Mouse (Mus musculus): ENCODE measurements around the gene Gm43302. TPM values are rescaled to one million over a fixed set of nuclear protein-coding genes. Genes with fewer than 3 reads are reported as not detected.
"Not testable (repeated sequence)": the region's sequence is repeated elsewhere in the genome, so short reads cannot be mapped to it uniquely, and the experiment has no call there.

Gene Gm43302
- polyA plus RNA-seq, 1 experiment from 2014 or later, result not detected

- H3K79me2 ChIP-seq (ENCODE audit: inconsistent target); H3K36me3 ChIP-seq (ENCODE audit: inconsistent target); H3K27ac ChIP-seq; H3K4me3 ChIP-seq (ENCODE audit: inconsistent target): not testable (repeated sequence)
- 0% methylated on average over 3 of the region's 3 CpGs for WGBS (ENCODE audit: missing documents)
Measured at GRCm38 (mm10) chr5:105244741-105245140, 48.8 kb downstream of the Gm43302 start.

- 100% methylated on average over 4 of the region's 5 CpGs for WGBS (ENCODE audit: missing documents)
Measured at GRCm38 (mm10) chr5:105240982-105241381, 52.5 kb downstream of the Gm43302 start.

GRCm38 (mm10) chr5:105239483-105240047 is 53.9 kb downstream of the Gm43302 start, which contains the start of gene Gbp10:
Gbp10 (minus strand) TSS chr5:105239533.
- H3K79me2 ChIP-seq (ENCODE audit: inconsistent target); H3K4me3 ChIP-seq (ENCODE audit: inconsistent target); H3K36me3 ChIP-seq (ENCODE audit: inconsistent target); H3K27ac ChIP-seq: not testable (repeated sequence)

More at GRCm38 (mm10) chr5:105240982-105241381, 52.5 kb downstream of the Gm43302 start:
- H3K4me3 ChIP-seq (ENCODE audit: inconsistent target); H3K27ac ChIP-seq; H3K79me2 ChIP-seq (ENCODE audit: inconsistent target); H3K36me3 ChIP-seq (ENCODE audit: inconsistent target): not testable (repeated sequence)

- not testable (repeated sequence) for H3K36me3 ChIP-seq (ENCODE audit: inconsistent target); H3K79me2 ChIP-seq (ENCODE audit: inconsistent target); H3K27ac ChIP-seq; H3K4me3 ChIP-seq (ENCODE audit: inconsistent target)
- WGBS (ENCODE audit: missing documents), result no CpG with 5 or more reads among the region's 1 CpGs
Measured at GRCm38 (mm10) chr5:105238402-105238801, 55.1 kb downstream of the Gm43302 start.

- not testable (repeated sequence) for H3K36me3 ChIP-seq (ENCODE audit: inconsistent target); H3K79me2 ChIP-seq (ENCODE audit: inconsistent target); H3K27ac ChIP-seq; H3K4me3 ChIP-seq (ENCODE audit: inconsistent target)
- WGBS (ENCODE audit: missing documents), result no CpG with 5 or more reads among the region's 3 CpGs
Measured at GRCm38 (mm10) chr5:105236040-105236439, 57.5 kb downstream of the Gm43302 start.

- not testable (repeated sequence) for H3K36me3 ChIP-seq (ENCODE audit: inconsistent target); H3K4me3 ChIP-seq (ENCODE audit: inconsistent target); H3K27ac ChIP-seq; H3K79me2 ChIP-seq (ENCODE audit: inconsistent target)
- no CpG with 5 or more reads among the region's 3 CpGs for WGBS (ENCODE audit: missing documents)
Measured at GRCm38 (mm10) chr5:105208957-105209356, 84.5 kb downstream of the Gm43302 start.

- H3K4me3 ChIP-seq (ENCODE audit: inconsistent target); H3K79me2 ChIP-seq (ENCODE audit: inconsistent target); H3K27ac ChIP-seq; H3K36me3 ChIP-seq (ENCODE audit: inconsistent target): not testable (repeated sequence)
- WGBS (ENCODE audit: missing documents), result 19% methylated on average over 4 of the region's 4 CpGs
Measured at GRCm38 (mm10) chr5:105200791-105201355, 92.6 kb downstream of the Gm43302 start.

- not testable (repeated sequence) for H3K27ac ChIP-seq; H3K79me2 ChIP-seq (ENCODE audit: inconsistent target); H3K4me3 ChIP-seq (ENCODE audit: inconsistent target); H3K36me3 ChIP-seq (ENCODE audit: inconsistent target)
- 91% methylated on average over 1 of the region's 1 CpGs for WGBS (ENCODE audit: missing documents)
Measured at GRCm38 (mm10) chr5:105199149-105199548, 94.3 kb downstream of the Gm43302 start.

GRCm38 (mm10) chr5:105197915-105198560 is 95.5 kb downstream of the Gm43302 start:
- not testable (repeated sequence) for H3K27ac ChIP-seq; H3K79me2 ChIP-seq (ENCODE audit: inconsistent target); H3K36me3 ChIP-seq (ENCODE audit: inconsistent target); H3K4me3 ChIP-seq (ENCODE audit: inconsistent target)

GRCm38 (mm10) chr5:105196308-105196707 is 97.2 kb downstream of the Gm43302 start:
- H3K27ac ChIP-seq; H3K79me2 ChIP-seq (ENCODE audit: inconsistent target); H3K36me3 ChIP-seq (ENCODE audit: inconsistent target); H3K4me3 ChIP-seq (ENCODE audit: inconsistent target): not testable (repeated sequence)
- WGBS (ENCODE audit: missing documents), result 87% methylated on average over 5 of the region's 5 CpGs

- not testable (repeated sequence) for H3K36me3 ChIP-seq (ENCODE audit: inconsistent target); H3K79me2 ChIP-seq (ENCODE audit: inconsistent target); H3K4me3 ChIP-seq (ENCODE audit: inconsistent target); H3K27ac ChIP-seq
- WGBS (ENCODE audit: missing documents), result 0% methylated on average over 2 of the region's 2 CpGs
Measured at GRCm38 (mm10) chr5:105192536-105192935, 101.0 kb downstream of the Gm43302 start.

- no peak overlapping the region for H3K27ac ChIP-seq
- no peaks in the 10 kb centered on the region for H3K79me2 ChIP-seq (ENCODE audit: inconsistent target)
- H3K36me3 ChIP-seq (ENCODE audit: inconsistent target), result no peaks in the 10 kb centered on the region
- H3K4me3 ChIP-seq (ENCODE audit: inconsistent target), result no peak overlapping the region
Measured at GRCm38 (mm10) chr5:105181446-105181845, 112.0 kb downstream of the Gm43302 start.

Other genes starting within 250 kb of the Gm43302 start
- 20.1 to 55.4 TPM (median 28.3 TPM) in 3 replicates for gene Gbp9, start 154.2 kb downstream of the Gm43302 start, polyA plus RNA-seq (2018)
- gene Gbp8, start 154.2 kb downstream of the Gm43302 start, polyA plus RNA-seq (2018), result 2.9 to 48.7 TPM (median 19.7 TPM) in 3 replicates
- gene Gbp4, start 154.1 kb downstream of the Gm43302 start, polyA plus RNA-seq (2018), result 1.7 to 20.7 TPM (median 2.8 TPM) in 3 replicates
- gene Gbp10, start 54.2 kb downstream of the Gm43302 start, polyA plus RNA-seq (2018), result 0.07 to 1.1 TPM in 2 of 3 replicates, not detected in the other
- 13.4 to 70.7 TPM (median 22.3 TPM) in 3 replicates for gene Gbp6, start within 50 bp of the Gm43302 start, polyA plus RNA-seq (2018)
- gene Lrrc8b, start 122.1 kb upstream of the Gm43302 start, polyA plus RNA-seq (2018), result 4.6 to 9.9 TPM (median 4.8 TPM) in 3 replicates
- 6.3 to 7.5 TPM (median 6.9 TPM) in 3 replicates for gene Lrrc8c, start 225.7 kb upstream of the Gm43302 start, polyA plus RNA-seq (2018)

All from macrophage (primary cell).